Mouse (Mus musculus) telencephalon, adult 2 months (tissue): ENCODE results near the gene Slc40a1.

Experiments
- DNase-seq: peaks from one replicate; pipeline ENCODE4 v3.0.0-alpha.2; 2011; ENCODE audit warnings: low read depth, low spot score

Slc40a1 gene

GRCm38 (mm10) chr1:45883378-45883777 lies 42.9 kb downstream of the Slc40a1 start:
- DNase-seq = no peak

GRCm38 (mm10) chr1:45882076-45882475 lies 44.2 kb downstream of the Slc40a1 start:
- no peak for DNase-seq

- DNase-seq = no peak
Observed at GRCm38 (mm10) chr1:45881228-45881832, 45.0 kb downstream of the Slc40a1 start.

GRCm38 (mm10) chr1:45877463-45877862 lies 48.9 kb downstream of the Slc40a1 start:
- no peak for DNase-seq

- DNase-seq = no peak
Observed at GRCm38 (mm10) chr1:45876450-45877198, 49.7 kb downstream of the Slc40a1 start.

GRCm38 (mm10) chr1:45875640-45876039 lies 50.7 kb downstream of the Slc40a1 start:
- no peak for DNase-seq

- DNase-seq = no peak
Observed at GRCm38 (mm10) chr1:45873250-45873649, 53.1 kb downstream of the Slc40a1 start.

GRCm38 (mm10) chr1:45868479-45869137 lies 57.7 kb downstream of the Slc40a1 start:
- no peak for DNase-seq

- DNase-seq = no peak
Observed at GRCm38 (mm10) chr1:45868050-45868449, 58.3 kb downstream of the Slc40a1 start.

- no peak for DNase-seq
Observed at GRCm38 (mm10) chr1:45866288-45867018, 59.9 kb downstream of the Slc40a1 start.

- DNase-seq = no peak
Observed at GRCm38 (mm10) chr1:45865727-45866126, 60.6 kb downstream of the Slc40a1 start.

- no peak for DNase-seq
Observed at GRCm38 (mm10) chr1:45865316-45865715, 61.0 kb downstream of the Slc40a1 start.

- DNase-seq = no peak
Observed at GRCm38 (mm10) chr1:45864564-45865014, 61.7 kb downstream of the Slc40a1 start.

GRCm38 (mm10) chr1:45863641-45864040 lies 62.7 kb downstream of the Slc40a1 start:
- DNase-seq = no peak

GRCm38 (mm10) chr1:45861162-45861561 lies 65.2 kb downstream of the Slc40a1 start:
- DNase-seq = no peak

- DNase-seq = no peak
Observed at GRCm38 (mm10) chr1:45860349-45860748, 66.0 kb downstream of the Slc40a1 start.
